Mouse (Mus musculus): ENCODE results near the gene Cpsf6. TPM values are rescaled to one million over a fixed set of nuclear protein-coding genes. Genes with fewer than 3 reads are reported as not detected.

The Cpsf6 gene
- polyA plus RNA-seq, 1 experiment from 2014 or later = 53.6 TPM

DNA sequence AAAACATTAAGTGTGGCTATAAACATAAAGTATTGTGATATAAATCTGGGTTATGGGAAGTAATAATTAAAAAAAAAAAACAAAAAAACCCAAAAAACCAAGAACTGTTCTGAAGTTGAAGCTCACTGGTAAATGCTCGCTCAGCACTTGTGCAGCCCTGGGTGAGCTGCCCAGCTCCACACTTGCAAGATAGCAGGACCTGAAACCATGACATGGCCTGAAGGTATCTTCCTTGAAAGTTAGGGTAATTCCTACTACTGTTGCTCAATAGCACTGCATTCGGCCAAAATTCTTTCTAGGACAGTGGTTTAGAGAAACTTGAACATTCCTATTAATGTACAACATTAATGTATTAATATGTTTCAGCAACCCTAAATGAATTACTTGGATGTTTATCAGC, 66.7 kb downstream of the Cpsf6 start:
- H3K9me3 ChIP-seq (ENCODE audit: control insufficient read depth, low read length) = no peaks in the 10 kb centered on the region
- H3K4me1 ChIP-seq (replicated peaks; ENCODE audit: control insufficient read depth, insufficient read depth) = no peaks in the 10 kb centered on the region
- no peak for TF ChIP-seq CTCF (IDR thresholded peaks at IDR 0.05; ENCODE audit: low read depth)
- TF ChIP-seq EP300 (optimal IDR thresholded peaks at IDR 0.05) = no peak
- ATAC-seq (ENCODE audit: low FRiP score, low TSS enrichment) (no peak), DNase-seq (ENCODE audit: low spot score) (no peak)
- no peak overlapping the region for H3K4me2 ChIP-seq (replicated peaks; ENCODE audit: low read depth)
- H3K27ac ChIP-seq (replicated peaks) = no peak overlapping the region
- WGBS = 82% methylated on average over 2 of the region's 2 CpGs
- H3K4me3 ChIP-seq (ENCODE audit: low read depth, low read length) = no peak overlapping the region
- H3K9ac ChIP-seq (ENCODE audit: low read length) = no peak overlapping the region
- H3K36me3 ChIP-seq (ENCODE audit: control insufficient read depth, insufficient read depth, low read length) = no peaks in the 10 kb centered on the region
- H3K27me3 ChIP-seq (ENCODE audit: control insufficient read depth, insufficient read depth, low read length) = no peaks in the 10 kb centered on the region

- H3K9ac ChIP-seq (ENCODE audit: low read length) = no peak overlapping the region
- no peak for DNase-seq (ENCODE audit: low spot score)
- H3K4me1 ChIP-seq (replicated peaks; ENCODE audit: control insufficient read depth, insufficient read depth) = no peaks in the 10 kb centered on the region
- no peaks in the 10 kb centered on the region for H3K9me3 ChIP-seq (ENCODE audit: control insufficient read depth, low read length)
- H3K4me2 ChIP-seq (replicated peaks; ENCODE audit: low read depth) = no peak overlapping the region
- ATAC-seq (ENCODE audit: low FRiP score, low TSS enrichment) = no peak
- TF ChIP-seq EP300 (optimal IDR thresholded peaks at IDR 0.05) (no peak), CTCF (IDR thresholded peaks at IDR 0.05; ENCODE audit: low read depth) (no peak)
- no peaks in the 10 kb centered on the region for H3K36me3 ChIP-seq (ENCODE audit: control insufficient read depth, insufficient read depth, low read length)
- 74% methylated on average over 8 of the region's 8 CpGs for WGBS
- no peak overlapping the region for H3K4me3 ChIP-seq (ENCODE audit: low read depth, low read length)
- no peaks in the 10 kb centered on the region for H3K27me3 ChIP-seq (ENCODE audit: control insufficient read depth, insufficient read depth, low read length)
- H3K27ac ChIP-seq (replicated peaks) = no peak overlapping the region
Measured at GRCm38 (mm10) chr10:117312168-117312567, 67.6 kb downstream of the Cpsf6 start.

DNA sequence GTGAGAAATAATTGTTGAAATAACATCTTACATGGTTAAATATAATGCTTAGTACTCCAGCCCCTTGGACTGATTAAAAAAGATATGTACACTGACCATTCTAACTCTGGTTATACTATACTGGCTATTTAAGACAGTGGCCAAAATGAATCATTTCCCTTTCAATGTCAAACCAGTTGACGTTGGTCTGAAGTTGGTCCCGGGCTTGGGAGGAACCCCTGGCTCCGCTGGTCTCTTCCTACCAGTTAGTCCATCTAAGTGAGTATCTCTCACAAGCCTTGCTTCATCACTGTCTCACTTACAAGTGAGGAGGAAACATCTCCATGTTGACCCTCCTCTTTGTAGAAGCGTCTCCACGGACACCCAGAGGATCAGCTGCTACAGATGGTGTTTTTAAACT, 75.4 kb downstream of the Cpsf6 start:
- no peak for DNase-seq (ENCODE audit: low spot score)
- no peak overlapping the region for H3K4me3 ChIP-seq (ENCODE audit: low read depth, low read length)
- ATAC-seq (ENCODE audit: low FRiP score, low TSS enrichment) = no peak
- H3K27me3 ChIP-seq (ENCODE audit: control insufficient read depth, insufficient read depth, low read length) = no peaks in the 10 kb centered on the region
- no peaks in the 10 kb centered on the region for H3K4me1 ChIP-seq (replicated peaks; ENCODE audit: control insufficient read depth, insufficient read depth)
- 83% methylated on average over 5 of the region's 5 CpGs for WGBS
- no peak overlapping the region for H3K27ac ChIP-seq (replicated peaks)
- H3K4me2 ChIP-seq (replicated peaks; ENCODE audit: low read depth) = no peak overlapping the region
- H3K9ac ChIP-seq (ENCODE audit: low read length) = no peak overlapping the region
- H3K36me3 ChIP-seq (ENCODE audit: control insufficient read depth, insufficient read depth, low read length) = no peaks in the 10 kb centered on the region
- H3K9me3 ChIP-seq (ENCODE audit: control insufficient read depth, low read length) = no peaks in the 10 kb centered on the region
- no peak for TF ChIP-seq EP300 (optimal IDR thresholded peaks at IDR 0.05)
- no peak for TF ChIP-seq CTCF (IDR thresholded peaks at IDR 0.05; ENCODE audit: low read depth)

DNA sequence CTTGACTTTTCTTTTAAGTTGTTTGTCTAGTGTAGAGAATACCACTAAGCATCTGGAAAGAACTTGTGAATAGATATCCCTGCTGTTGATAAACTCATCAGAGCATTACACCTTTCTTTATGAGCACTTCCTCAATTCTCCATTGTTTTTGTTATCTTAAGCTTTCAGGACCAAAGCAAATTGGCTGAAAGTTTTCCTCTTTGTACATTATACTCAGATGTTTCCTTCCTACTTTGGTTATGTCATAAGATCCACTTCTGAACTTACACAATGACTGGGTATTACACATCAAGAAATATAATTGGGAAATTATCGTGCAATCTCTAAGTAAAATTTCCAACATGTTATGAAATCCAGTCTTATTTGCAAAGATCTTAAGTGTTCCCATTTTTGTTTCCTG, 78.1 kb downstream of the Cpsf6 start:
- no peak for ATAC-seq (ENCODE audit: low FRiP score, low TSS enrichment)

GRCm38 (mm10) chr10:117299901-117300520, 79.8 kb downstream of the Cpsf6 start:
- ATAC-seq (ENCODE audit: low FRiP score, low TSS enrichment) (no peak), DNase-seq (ENCODE audit: low spot score) (no peak)
- H3K36me3 ChIP-seq (ENCODE audit: control insufficient read depth, insufficient read depth, low read length) = no peaks in the 10 kb centered on the region
- no peaks in the 10 kb centered on the region for H3K9me3 ChIP-seq (ENCODE audit: control insufficient read depth, low read length)
- WGBS = 59% methylated on average over 5 of the region's 5 CpGs
- no peak overlapping the region for H3K4me3 ChIP-seq (ENCODE audit: low read depth, low read length)
- no peaks in the 10 kb centered on the region for H3K27me3 ChIP-seq (ENCODE audit: control insufficient read depth, insufficient read depth, low read length)
- TF ChIP-seq CTCF (IDR thresholded peaks at IDR 0.05; ENCODE audit: low read depth) = no peak
- no peak for TF ChIP-seq EP300 (optimal IDR thresholded peaks at IDR 0.05)
- no peak overlapping the region for H3K4me2 ChIP-seq (replicated peaks; ENCODE audit: low read depth)
- no peak overlapping the region for H3K27ac ChIP-seq (replicated peaks)
- no peaks in the 10 kb centered on the region for H3K4me1 ChIP-seq (replicated peaks; ENCODE audit: control insufficient read depth, insufficient read depth)
- no peak overlapping the region for H3K9ac ChIP-seq (ENCODE audit: low read length)

More for the DNA sequence above, 78.1 kb downstream of the Cpsf6 start:
- H3K9me3 ChIP-seq (ENCODE audit: control insufficient read depth, low read length) = no peaks in the 10 kb centered on the region
- no peak overlapping the region for H3K4me2 ChIP-seq (replicated peaks; ENCODE audit: low read depth)
- no peak overlapping the region for H3K4me3 ChIP-seq (ENCODE audit: low read depth, low read length)
- no peak overlapping the region for H3K9ac ChIP-seq (ENCODE audit: low read length)
- no peak for DNase-seq (ENCODE audit: low spot score)
- no peak overlapping the region for H3K27ac ChIP-seq (replicated peaks)
- H3K4me1 ChIP-seq (replicated peaks; ENCODE audit: control insufficient read depth, insufficient read depth) = no peaks in the 10 kb centered on the region
- no peaks in the 10 kb centered on the region for H3K27me3 ChIP-seq (ENCODE audit: control insufficient read depth, insufficient read depth, low read length)
- WGBS = 66% methylated on average over 1 of the region's 1 CpGs
- TF ChIP-seq EP300 (optimal IDR thresholded peaks at IDR 0.05) (no peak), CTCF (IDR thresholded peaks at IDR 0.05; ENCODE audit: low read depth) (no peak)
- H3K36me3 ChIP-seq (ENCODE audit: control insufficient read depth, insufficient read depth, low read length) = no peaks in the 10 kb centered on the region

DNA sequence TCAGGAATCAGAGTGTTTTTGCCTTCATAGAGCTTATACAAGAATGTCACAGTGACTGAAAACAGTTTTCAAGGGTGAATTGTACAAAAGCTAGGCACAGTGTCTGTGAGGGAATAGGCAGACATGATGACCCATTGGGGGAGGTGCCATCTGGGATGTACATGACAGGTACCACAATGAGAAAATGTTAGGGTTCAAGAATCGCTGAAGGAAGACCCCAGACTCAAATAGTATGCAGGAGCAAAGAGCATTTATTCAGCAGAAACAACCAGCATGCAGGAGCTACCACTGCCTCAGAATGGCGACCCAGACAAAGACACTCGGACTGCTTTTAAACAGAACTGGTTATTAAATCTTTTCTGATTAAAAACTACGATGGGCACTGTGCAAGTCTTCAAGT, 80.7 kb downstream of the Cpsf6 start:
- Histone ChIP-seq H3K27ac (replicated peaks) (no peak overlapping the region), H3K27me3 (ENCODE audit: control insufficient read depth, insufficient read depth, low read length) (no peaks in the 10 kb centered on the region), H3K4me2 (replicated peaks; ENCODE audit: low read depth) (no peak overlapping the region), H3K9ac (ENCODE audit: low read length) (no peak overlapping the region), H3K4me1 (replicated peaks; ENCODE audit: control insufficient read depth, insufficient read depth) (no peaks in the 10 kb centered on the region), H3K36me3 (ENCODE audit: control insufficient read depth, insufficient read depth, low read length) (no peaks in the 10 kb centered on the region), H3K4me3 (ENCODE audit: low read depth, low read length) (no peak overlapping the region), H3K9me3 (ENCODE audit: control insufficient read depth, low read length) (no peaks in the 10 kb centered on the region)
- TF ChIP-seq EP300 (optimal IDR thresholded peaks at IDR 0.05) = no peak
- TF ChIP-seq CTCF (IDR thresholded peaks at IDR 0.05; ENCODE audit: low read depth) = no peak
- no peak for ATAC-seq (ENCODE audit: low FRiP score, low TSS enrichment)
- WGBS = 83% methylated on average over 4 of the region's 4 CpGs
- no peak for DNase-seq (ENCODE audit: low spot score)

Measured in stomach, postnatal 0 days (tissue).